Mouse (Mus musculus) cerebellum, adult 11 months (tissue): ENCODE data around the gene Rnps1.
"Not testable (repeated sequence)": the region's sequence is repeated elsewhere in the genome, so short reads cannot be mapped to it uniquely, and the experiment has no call there.

ENCODE experiments used
- DNase-seq: peaks from one replicate; pipeline ENCODE4 v3.0.0; 2022

The Rnps1 gene

GRCm38 (mm10) chr17:24429201-24429983 is 15.0 kb downstream of the Rnps1 start:
- DNase-seq, result no peak

DNA sequence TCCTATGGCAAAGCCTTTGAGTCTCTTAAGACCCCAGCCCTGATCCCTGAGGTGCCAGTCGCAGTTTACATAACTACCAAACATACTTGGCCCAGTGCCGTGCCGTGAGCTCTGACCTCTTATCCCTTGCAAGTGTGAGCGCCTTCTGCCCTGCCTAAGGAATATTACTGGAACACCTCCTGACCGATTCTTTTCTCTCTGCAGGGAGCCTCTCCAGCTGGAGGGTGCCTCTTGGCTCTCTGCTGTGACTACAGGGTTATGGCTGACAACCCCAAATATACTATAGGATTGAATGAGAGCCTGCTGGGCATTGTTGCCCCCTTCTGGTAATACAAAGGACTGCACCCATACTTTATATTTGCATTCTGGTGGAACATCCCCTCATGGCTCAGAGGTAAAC is 22.7 kb downstream of the Rnps1 start:
- DNase-seq, result peak; percentile 50

DNA sequence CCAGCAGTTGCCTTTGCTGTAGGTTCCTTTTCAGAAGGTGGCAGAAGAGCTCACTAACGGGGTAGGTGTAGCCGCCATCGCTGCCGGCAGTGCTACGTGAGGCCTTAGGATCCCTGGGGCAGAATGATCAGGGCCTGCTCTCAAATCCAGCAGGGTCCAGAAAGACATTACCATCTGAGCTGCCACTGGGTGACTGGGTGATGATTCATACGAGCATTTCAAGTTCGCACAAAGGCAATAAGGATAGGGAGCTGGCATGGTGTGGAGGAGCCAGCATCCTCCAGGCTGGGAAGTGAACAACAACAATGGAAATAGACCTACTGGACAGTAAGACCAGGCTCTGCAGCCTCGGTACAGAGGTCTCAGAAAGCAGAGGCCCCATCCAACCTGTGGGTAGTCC is 26.0 kb downstream of the Rnps1 start:
- DNase-seq, result no peak

GRCm38 (mm10) chr17:24441148-24441547 is 26.8 kb downstream of the Rnps1 start:
- DNase-seq, result no peak

- no peak for DNase-seq
These were observed 27.7 kb downstream of the Rnps1 start for GRCm38 (mm10) chr17:24442107-24442506.

- DNase-seq, result no peak
These were observed 28.3 kb downstream of the Rnps1 start, which contains the start of gene Dnase1l2 for GRCm38 (mm10) chr17:24442632-24443155. Gene Dnase1l2 (minus strand): TSS chr17:24443105.

DNA sequence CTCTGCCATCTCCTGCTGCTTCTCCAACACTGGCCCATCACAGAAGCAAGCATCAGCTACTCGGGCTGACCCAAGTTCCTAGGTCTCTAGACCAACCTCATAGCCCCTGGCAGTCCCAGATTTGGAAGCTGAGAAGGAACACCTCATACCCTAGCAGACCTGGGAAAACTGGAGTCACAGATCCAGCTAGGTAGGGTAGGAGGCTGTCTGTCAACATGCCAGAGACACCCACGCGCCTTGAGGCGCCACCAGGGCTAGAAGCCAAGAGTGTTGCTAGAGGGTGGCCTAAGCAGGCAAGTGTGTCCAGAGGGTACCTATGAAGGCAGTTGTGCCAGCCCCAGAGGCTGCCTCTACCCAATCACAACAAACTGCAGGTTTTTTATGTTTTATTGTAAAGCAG is 29.0 kb downstream of the Rnps1 start:
- peak; percentile 65 for DNase-seq

GRCm38 (mm10) chr17:24446590-24446989 is 32.2 kb downstream of the Rnps1 start:
- no peak for DNase-seq

DNA sequence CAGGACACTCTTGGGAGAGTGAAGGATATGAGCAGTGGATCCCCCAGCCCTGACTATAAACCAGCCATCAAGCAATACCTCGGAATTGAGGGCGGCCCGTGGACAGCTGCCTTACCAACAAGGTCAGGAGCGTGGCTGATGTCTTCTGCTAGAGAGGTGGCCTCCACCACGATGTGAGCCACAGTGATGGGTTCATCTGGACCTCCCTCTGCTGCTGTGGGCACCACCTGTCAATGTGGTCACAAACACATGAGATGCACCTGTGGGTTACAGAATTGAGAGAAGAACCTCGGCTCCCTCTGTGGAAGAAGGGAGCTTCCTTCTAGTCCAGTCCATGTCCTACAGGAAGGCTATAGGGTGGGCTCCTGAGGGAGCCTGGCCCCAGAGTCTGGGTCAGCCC is 35.1 kb downstream of the Rnps1 start:
- DNase-seq, result no peak

- no peak for DNase-seq
These were observed 36.9 kb downstream of the Rnps1 start for GRCm38 (mm10) chr17:24451220-24451619.

DNA sequence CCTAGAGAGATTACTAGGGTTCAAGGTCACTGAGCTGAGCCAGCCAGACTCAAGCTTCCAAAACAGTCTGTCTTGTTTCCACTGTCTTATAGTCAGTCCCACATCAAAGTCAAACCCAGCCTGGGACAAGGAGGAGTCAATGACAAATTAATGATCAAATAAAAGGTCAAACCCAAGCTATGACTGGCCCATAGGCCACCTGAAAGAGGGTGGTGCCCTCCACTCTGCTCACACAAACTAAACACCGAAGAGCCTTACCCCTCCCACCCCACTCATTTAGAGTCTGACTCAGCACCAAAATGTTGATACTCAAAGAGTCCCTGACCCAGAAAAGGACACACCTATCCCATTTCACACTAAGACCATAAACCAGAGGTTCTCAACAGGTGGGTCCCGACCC is 39.0 kb downstream of the Rnps1 start:
- DNase-seq, result no peak

- DNase-seq, result no peak
These were observed 39.9 kb downstream of the Rnps1 start for GRCm38 (mm10) chr17:24454218-24454755.

- peak; percentile 98 for DNase-seq
These were observed 40.6 kb downstream of the Rnps1 start for GRCm38 (mm10) chr17:24454756-24455522.

DNA sequence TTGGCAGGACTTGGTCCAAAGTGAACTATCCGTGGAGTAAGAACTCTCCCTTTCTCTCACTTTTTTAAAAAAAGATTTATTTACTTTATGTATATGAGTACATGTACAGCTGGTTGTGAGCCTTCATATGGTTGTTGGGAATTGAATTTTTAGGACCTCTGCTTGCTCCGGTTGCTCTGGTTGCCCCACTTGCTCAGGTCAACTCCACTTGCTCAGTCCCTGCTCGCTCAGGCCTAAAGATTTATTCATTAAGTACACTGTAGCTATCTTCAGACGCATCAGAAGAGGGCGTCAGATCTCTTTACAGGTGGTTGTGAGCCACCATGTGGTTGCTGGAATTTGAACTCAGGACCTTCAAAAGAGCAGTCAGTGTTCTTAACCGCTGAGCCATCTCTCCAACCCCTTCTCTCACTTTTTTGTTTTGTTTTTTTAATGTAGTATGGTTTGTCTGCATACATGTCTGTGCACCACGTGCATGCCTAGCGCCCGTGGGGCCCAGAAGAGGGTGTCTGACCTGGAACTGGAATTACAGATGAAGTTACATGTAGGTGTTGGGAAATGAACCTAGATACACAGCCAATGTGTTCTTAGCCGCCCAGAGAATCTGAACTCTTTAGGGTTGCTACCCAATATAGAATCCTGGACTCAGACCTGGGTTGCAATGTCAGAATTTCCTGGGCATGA is 41.3 kb downstream of the Rnps1 start:
- DNase-seq, result not testable (repeated sequence)

GRCm38 (mm10) chr17:24461580-24461979 is 47.2 kb downstream of the Rnps1 start:
- no peak for DNase-seq

- DNase-seq, result no peak
These were observed 48.6 kb downstream of the Rnps1 start for GRCm38 (mm10) chr17:24462932-24463331.

GRCm38 (mm10) chr17:24463374-24464133 is 49.2 kb downstream of the Rnps1 start:
- DNase-seq, result no peak

- DNase-seq, result no peak
These were observed 54.4 kb downstream of the Rnps1 start for GRCm38 (mm10) chr17:24468636-24469246.

- no peak for DNase-seq
These were observed 55.1 kb downstream of the Rnps1 start for GRCm38 (mm10) chr17:24469336-24469909.

- peak; percentile 100 for DNase-seq
These were observed 55.7 kb downstream of the Rnps1 start, which contains the start of the genes E4f1 and Pgp for GRCm38 (mm10) chr17:24469910-24470602. Gene E4f1 (minus strand): TSS chr17:24470313. Gene Pgp (plus strand): TSS chr17:24470392.
